Mouse (Mus musculus): ENCODE measurements around the gene Tnc. TPM values are rescaled to one million over a fixed set of nuclear protein-coding genes. Genes with fewer than 3 reads are reported as not detected.

Tnc gene
- polyA plus RNA-seq, 1 experiment from 2014 or later = 25.6 TPM

DNA sequence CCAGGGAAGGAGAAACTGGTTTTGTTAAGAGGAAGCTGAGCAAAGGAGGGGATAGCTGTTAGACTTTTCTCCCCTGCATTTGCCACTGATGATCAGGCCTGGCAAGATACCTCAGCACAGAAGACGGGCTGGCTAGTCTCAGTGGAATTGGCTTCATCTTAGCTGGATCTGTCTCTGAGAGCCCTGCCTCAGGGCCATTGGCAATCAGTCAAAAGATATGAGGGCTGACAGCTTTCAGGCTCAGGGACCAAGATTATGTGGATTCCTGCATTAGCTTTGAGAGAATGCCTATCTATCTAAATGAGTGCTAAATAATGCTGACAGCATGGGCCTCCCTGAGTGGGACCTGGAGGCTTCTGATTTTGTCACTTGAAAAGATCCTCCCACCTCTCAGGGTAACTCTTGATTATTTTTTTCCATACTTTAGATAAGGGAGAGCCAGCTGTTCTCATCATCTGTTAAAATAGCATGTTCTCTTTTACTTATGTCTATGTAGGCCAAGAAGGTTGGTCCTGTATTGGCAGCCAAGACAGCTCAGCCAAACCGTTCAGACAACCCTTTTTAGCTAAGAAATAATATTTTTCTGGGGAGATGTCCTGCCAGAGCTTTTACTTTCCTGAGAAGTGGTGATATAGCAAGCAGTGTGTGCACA, 53.2 kb downstream of the Tnc start:
- WGBS = 16% methylated on average over 2 of the region's 2 CpGs
- no peaks in the 10 kb centered on the region for H3K36me3 ChIP-seq
- no peak for ATAC-seq (ENCODE audit: insufficient number of reproducible peaks, low FRiP score)

DNA sequence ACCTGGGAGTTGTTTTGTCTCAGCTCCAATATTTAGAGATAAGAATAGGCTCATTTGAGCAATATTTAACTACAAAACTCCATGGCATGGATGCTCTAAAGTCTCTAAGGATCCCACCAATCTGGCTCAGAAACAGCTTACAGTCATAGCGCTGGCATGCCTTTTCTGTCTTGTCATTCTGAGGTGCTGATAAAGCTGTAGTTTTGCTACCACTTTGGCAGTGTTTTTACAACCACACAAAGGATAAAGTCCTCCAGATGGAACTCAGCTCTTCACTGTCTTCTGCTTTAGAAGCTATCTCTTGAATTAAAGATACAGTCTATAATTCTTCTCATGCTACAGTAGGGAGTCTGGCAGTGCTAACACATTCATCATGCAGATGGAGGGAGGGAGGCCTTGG, 56.6 kb downstream of the Tnc start:
- whole genome bisulfite sequencing = 57% methylated on average over 1 of the region's 1 CpGs

More for the DNA sequence above, 53.2 kb downstream of the Tnc start:
- Histone ChIP-seq H3K9me3 (replicated peaks) (no peaks in the 10 kb centered on the region), H3K4me3 (no peak overlapping the region), H3K4me1 (replicated peaks) (peaks cover 13% of the 10 kb centered on the region), H3K27me3 (replicated peaks) (no peaks in the 10 kb centered on the region), H3K27ac (ENCODE audit: poor library complexity, severe bottlenecking) (no peak overlapping the region), H3K9ac (no peak overlapping the region), H3K4me2 (no peak overlapping the region)

DNA sequence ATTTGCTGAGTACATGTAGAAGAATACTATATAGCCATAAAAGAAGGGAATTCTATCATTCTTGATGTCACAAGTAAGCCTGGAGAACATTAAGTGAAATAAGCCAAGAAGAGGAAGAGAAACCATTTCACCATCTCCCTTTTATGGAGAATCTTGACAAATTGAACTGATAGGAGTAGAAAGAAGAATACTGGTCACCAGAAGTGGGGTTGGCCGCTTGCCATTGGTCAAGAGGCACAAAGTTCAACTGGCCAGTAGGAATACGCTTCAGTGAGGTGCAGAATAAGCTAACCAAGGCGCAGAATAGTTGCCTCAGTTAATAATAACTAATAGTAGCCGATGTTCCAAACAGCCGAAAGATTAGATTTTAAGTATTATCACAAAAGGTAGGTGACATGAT, 58.7 kb downstream of the Tnc start:
- 89% methylated on average over 5 of the region's 5 CpGs for WGBS
- Histone ChIP-seq H3K4me3 (no peak overlapping the region), H3K9ac (no peak overlapping the region), H3K4me2 (no peak overlapping the region), H3K27ac (ENCODE audit: poor library complexity, severe bottlenecking) (no peak overlapping the region), H3K36me3 (no peaks in the 10 kb centered on the region), H3K9me3 (replicated peaks) (no peaks in the 10 kb centered on the region), H3K4me1 (replicated peaks) (0 out of 2 replicates have a peak, but pooled peaks cover 7% of the 10 kb centered on the region), H3K27me3 (replicated peaks) (no peaks in the 10 kb centered on the region)
- ATAC-seq (ENCODE audit: insufficient number of reproducible peaks, low FRiP score) = no peak

More for the DNA sequence above, 56.6 kb downstream of the Tnc start:
- no peak for ATAC-seq (ENCODE audit: insufficient number of reproducible peaks, low FRiP score)
- H3K9me3 ChIP-seq (replicated peaks) = no peaks in the 10 kb centered on the region
- peaks cover 17% of the 10 kb centered on the region for H3K4me1 ChIP-seq (replicated peaks)
- H3K4me3 ChIP-seq = no peak overlapping the region
- no peak overlapping the region for H3K9ac ChIP-seq
- H3K27ac ChIP-seq (ENCODE audit: poor library complexity, severe bottlenecking) = no peak overlapping the region
- H3K4me2 ChIP-seq = no peak overlapping the region
- H3K36me3 ChIP-seq = no peaks in the 10 kb centered on the region
- no peaks in the 10 kb centered on the region for H3K27me3 ChIP-seq (replicated peaks)

DNA sequence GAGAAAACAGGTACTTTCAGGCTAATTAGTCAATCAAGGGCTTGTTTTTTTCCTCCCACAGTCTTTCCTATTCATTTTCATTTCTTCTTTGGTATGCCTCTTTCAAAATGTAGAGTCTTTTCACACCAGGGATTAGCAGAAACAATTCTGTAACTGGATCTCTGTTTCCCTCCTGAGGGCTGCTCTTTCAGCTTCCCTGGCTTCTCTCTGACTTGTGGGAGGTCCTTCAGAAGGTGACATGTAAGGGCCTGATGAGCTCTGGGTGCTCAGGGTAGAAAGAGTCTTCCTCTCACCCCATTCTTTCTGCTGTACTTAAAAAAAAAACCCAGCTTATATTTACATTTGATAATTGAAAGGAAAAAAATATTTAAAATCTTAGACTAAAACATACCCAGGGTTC, 60.2 kb downstream of the Tnc start:
- no peak overlapping the region for H3K9ac ChIP-seq
- H3K27me3 ChIP-seq (replicated peaks) = no peaks in the 10 kb centered on the region
- no peaks in the 10 kb centered on the region for H3K36me3 ChIP-seq
- no peak for ATAC-seq (ENCODE audit: insufficient number of reproducible peaks, low FRiP score)
- H3K4me1 ChIP-seq (replicated peaks) = 0 out of 2 replicates have a peak, but pooled peaks cover 11% of the 10 kb centered on the region
- H3K9me3 ChIP-seq (replicated peaks) = no peaks in the 10 kb centered on the region
- no peak overlapping the region for H3K4me3 ChIP-seq
- H3K27ac ChIP-seq (ENCODE audit: poor library complexity, severe bottlenecking) = no peak overlapping the region
- no peak overlapping the region for H3K4me2 ChIP-seq

DNA sequence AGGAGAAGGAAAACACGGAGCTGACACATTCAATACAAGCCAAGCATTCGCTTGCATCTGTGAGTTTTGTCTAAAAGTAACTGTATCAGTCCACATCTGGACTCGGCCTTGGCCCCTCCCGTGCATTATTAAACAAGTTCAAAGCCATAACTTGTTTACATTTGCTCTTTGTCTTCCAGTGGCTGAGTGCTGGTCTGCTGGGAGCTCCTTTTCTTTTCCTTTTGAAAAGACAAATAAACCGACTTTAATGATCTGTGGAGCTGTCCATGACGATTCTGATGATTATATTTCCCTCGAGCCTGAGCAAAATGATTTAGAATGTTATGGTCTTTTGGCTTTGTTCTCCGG, 63.7 kb downstream of the Tnc start:
- no peak overlapping the region for H3K4me2 ChIP-seq
- WGBS = 66% methylated on average over 8 of the region's 8 CpGs
- H3K27me3 ChIP-seq (replicated peaks) = no peaks in the 10 kb centered on the region
- H3K27ac ChIP-seq (ENCODE audit: poor library complexity, severe bottlenecking) = no peak overlapping the region
- no peak overlapping the region for H3K9ac ChIP-seq
- H3K4me1 ChIP-seq (replicated peaks) = 0 out of 2 replicates have a peak, but pooled peaks cover 13% of the 10 kb centered on the region
- no peaks in the 10 kb centered on the region for H3K9me3 ChIP-seq (replicated peaks)
- H3K36me3 ChIP-seq = no peaks in the 10 kb centered on the region
- no peak overlapping the region for H3K4me3 ChIP-seq
- ATAC-seq (ENCODE audit: insufficient number of reproducible peaks, low FRiP score) = no peak

DNA sequence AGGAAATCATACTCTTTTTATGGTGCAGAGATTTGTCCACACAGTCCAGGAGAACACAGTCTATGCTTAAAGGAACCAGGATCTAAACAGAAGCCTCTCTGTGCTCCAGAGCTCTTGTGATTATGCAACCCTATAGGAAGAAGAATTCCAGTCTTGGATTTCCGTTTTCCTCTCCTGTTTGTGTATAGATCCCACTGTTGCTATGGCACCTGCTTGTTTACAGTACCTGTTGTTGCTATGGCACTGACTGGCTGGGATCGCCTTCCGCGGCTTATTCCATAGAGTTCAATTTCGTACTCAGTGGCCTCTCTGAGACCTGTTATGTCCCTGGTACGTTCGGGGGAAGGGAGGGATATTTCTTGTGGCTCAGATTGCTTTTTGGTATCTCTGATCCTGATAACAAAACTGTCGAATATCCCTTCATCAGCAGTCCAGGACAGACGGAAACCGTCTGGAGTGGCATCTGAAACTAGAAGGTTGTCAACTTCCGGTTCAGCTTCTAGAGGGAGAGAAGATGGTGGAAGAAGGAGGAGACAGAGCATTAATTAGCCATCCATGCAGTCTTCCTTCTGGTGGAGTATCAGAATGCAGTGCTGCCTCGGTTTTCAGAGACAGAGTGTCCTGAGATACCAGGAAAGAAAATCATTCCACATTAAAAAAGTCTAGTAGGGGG, 64.3 kb downstream of the Tnc start:
- H3K4me2 ChIP-seq = no peak overlapping the region
- H3K36me3 ChIP-seq = no peaks in the 10 kb centered on the region
- no peak for ATAC-seq (ENCODE audit: insufficient number of reproducible peaks, low FRiP score)
- no peaks in the 10 kb centered on the region for H3K9me3 ChIP-seq (replicated peaks)
- no peak overlapping the region for H3K9ac ChIP-seq
- 63% methylated on average over 12 of the region's 12 CpGs for WGBS
- H3K4me1 ChIP-seq (replicated peaks) = 0 out of 2 replicates have a peak, but pooled peaks cover 13% of the 10 kb centered on the region
- no peak overlapping the region for H3K4me3 ChIP-seq
- H3K27me3 ChIP-seq (replicated peaks) = no peaks in the 10 kb centered on the region
- no peak overlapping the region for H3K27ac ChIP-seq (ENCODE audit: poor library complexity, severe bottlenecking)

DNA sequence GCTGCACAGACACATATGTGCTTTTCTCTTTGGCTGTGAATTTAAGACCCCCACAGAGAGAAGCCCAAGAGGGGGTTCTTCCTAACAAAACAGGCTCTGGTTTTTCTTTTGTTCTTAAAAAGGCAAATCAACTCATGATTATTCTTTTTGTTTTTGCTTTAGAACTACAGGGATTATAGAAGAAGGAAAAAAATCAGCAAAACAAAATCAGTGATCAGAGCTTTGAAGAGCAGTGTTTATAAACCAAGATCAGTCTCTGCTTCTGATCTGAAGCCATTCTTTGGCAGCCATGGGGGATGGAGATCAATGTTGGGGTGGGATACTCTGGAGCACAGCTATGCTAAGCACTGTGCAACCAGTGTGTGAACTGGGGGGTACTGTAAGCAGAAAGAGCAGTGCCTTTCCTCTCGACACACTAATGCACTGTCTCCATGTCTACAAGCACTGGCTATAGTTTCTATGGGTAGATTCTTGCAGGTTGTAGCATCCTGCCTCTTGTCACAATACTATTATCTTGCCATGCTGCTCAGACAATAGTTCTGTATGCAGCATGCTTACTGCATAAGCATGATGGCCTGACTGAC, 66.5 kb downstream of the Tnc start:
- H3K36me3 ChIP-seq = no peaks in the 10 kb centered on the region
- H3K9ac ChIP-seq = no peak overlapping the region
- no peak overlapping the region for H3K4me3 ChIP-seq
- H3K4me2 ChIP-seq = no peak overlapping the region
- no peaks in the 10 kb centered on the region for H3K27me3 ChIP-seq (replicated peaks)
- whole genome bisulfite sequencing = 67% methylated on average over 1 of the region's 1 CpGs
- H3K4me1 ChIP-seq (replicated peaks) = 0 out of 2 replicates have a peak, but pooled peaks cover 9% of the 10 kb centered on the region
- ATAC-seq (ENCODE audit: insufficient number of reproducible peaks, low FRiP score) = no peak
- no peak overlapping the region for H3K27ac ChIP-seq (ENCODE audit: poor library complexity, severe bottlenecking)
- H3K9me3 ChIP-seq (replicated peaks) = no peaks in the 10 kb centered on the region

DNA sequence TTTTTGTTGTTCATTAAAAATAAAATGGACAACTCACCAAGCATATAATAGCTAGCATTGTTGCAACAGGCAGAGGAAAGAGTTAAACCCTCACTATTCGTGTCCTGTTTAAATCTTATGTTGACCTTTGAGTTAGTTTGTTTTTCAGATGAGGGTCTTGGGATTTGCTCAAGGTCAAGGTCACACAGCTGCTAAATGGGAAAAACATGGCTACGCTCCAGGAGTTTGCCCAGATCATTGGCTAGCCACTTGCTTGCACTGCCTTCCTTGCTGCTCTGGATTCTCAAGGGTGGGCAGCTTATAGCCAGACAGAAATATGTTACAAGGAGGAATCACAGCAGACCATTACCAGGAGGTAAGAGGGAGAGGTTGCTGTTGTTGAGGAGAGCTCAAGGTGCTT, 67.2 kb downstream of the Tnc start:
- 47% methylated on average over 2 of the region's 2 CpGs for WGBS
- no peak overlapping the region for H3K27ac ChIP-seq (ENCODE audit: poor library complexity, severe bottlenecking)

DNA sequence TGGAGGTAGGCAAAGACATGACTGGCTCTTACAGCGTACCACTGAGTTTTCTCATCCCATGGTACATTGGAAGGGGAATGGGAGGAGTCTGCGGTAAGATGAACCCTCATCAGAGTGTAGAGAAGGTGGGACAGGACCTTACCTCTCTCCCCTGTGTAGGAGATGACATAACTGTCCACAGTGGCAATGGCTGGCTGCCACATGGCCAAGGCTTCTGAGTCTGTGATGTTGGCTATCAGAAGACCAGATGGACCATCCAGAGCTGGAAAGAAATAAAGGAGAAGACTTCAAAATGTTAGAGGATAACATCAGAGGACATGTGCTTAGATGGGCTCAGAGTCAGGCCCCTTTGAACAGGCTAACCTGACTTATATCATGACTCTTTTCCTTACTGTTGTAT, 74.3 kb downstream of the Tnc start:
- H3K36me3 ChIP-seq = no peaks in the 10 kb centered on the region
- 78% methylated on average over 2 of the region's 2 CpGs for WGBS

More for the DNA sequence above, 67.2 kb downstream of the Tnc start:
- Histone ChIP-seq H3K9ac (no peak overlapping the region), H3K4me2 (no peak overlapping the region), H3K36me3 (no peaks in the 10 kb centered on the region), H3K4me3 (no peak overlapping the region), H3K27me3 (replicated peaks) (no peaks in the 10 kb centered on the region), H3K9me3 (replicated peaks) (no peaks in the 10 kb centered on the region), H3K4me1 (replicated peaks) (0 out of 2 replicates have a peak, but pooled peaks cover 9% of the 10 kb centered on the region)
- ATAC-seq (ENCODE audit: insufficient number of reproducible peaks, low FRiP score) = no peak

DNA sequence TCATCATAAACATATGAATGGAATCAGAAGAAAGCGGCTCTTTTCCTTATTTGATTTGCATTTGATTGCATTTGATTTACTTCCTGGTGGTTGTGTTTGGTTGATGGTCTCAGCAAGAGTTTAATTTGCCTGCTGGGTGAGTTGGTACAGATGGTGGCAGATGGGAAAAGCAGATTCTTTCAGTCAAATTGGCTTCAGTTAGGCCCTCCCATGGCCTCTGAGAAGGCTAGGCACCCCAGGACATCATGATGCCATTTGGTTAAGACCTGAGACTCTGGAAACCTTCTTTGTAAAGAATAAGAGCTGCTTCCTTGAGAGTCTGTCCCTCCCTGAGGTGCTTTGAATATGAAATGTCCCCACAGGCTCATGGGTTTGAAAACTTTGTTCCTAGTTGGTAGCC, 75.1 kb downstream of the Tnc start:
- Histone ChIP-seq H3K4me3 (no peak overlapping the region), H3K36me3 (no peaks in the 10 kb centered on the region), H3K9me3 (replicated peaks) (no peaks in the 10 kb centered on the region), H3K4me2 (no peak overlapping the region), H3K4me1 (replicated peaks) (no peaks in the 10 kb centered on the region), H3K9ac (no peak overlapping the region), H3K27me3 (replicated peaks) (no peaks in the 10 kb centered on the region), H3K27ac (ENCODE audit: poor library complexity, severe bottlenecking) (no peak overlapping the region)
- ATAC-seq (ENCODE audit: insufficient number of reproducible peaks, low FRiP score) = no peak
- 65% methylated on average over 1 of the region's 1 CpGs for WGBS

More for the DNA sequence above, 74.3 kb downstream of the Tnc start:
- H3K9me3 ChIP-seq (replicated peaks) = no peaks in the 10 kb centered on the region
- no peaks in the 10 kb centered on the region for H3K4me1 ChIP-seq (replicated peaks)
- H3K9ac ChIP-seq = no peak overlapping the region
- H3K4me3 ChIP-seq = no peak overlapping the region
- ATAC-seq (ENCODE audit: insufficient number of reproducible peaks, low FRiP score) = no peak
- H3K27me3 ChIP-seq (replicated peaks) = no peaks in the 10 kb centered on the region
- no peak overlapping the region for H3K27ac ChIP-seq (ENCODE audit: poor library complexity, severe bottlenecking)
- no peak overlapping the region for H3K4me2 ChIP-seq

DNA sequence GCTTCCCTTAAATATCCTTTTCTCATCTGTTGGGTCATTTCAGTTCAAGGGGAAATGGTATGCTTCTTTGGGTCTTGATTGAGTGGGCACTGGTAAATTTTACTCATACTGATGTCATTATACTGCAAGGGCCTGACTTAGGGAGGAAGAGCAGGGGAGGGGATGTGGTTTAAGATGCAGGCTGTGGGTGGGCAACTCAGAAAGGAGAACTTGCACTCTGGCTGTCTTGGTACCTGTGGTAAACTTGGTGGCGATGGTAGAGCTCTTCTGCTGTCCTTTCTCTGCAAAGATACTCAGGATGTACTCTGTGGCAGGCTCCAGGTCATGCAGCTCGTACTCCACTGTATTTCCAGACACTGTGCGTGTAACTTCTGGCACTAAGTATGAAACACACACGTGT, 75.9 kb downstream of the Tnc start:
- ATAC-seq (ENCODE audit: insufficient number of reproducible peaks, low FRiP score) = no peak

More for the DNA sequence above, 75.9 kb downstream of the Tnc start:
- no peak overlapping the region for H3K4me3 ChIP-seq
- no peaks in the 10 kb centered on the region; the same call in 1 of the 2 replicates for H3K36me3 ChIP-seq
- H3K9me3 ChIP-seq (replicated peaks) = no peaks in the 10 kb centered on the region
- H3K4me2 ChIP-seq = no peak overlapping the region
- no peaks in the 10 kb centered on the region for H3K27me3 ChIP-seq (replicated peaks)
- no peak overlapping the region for H3K27ac ChIP-seq (ENCODE audit: poor library complexity, severe bottlenecking)
- WGBS = 81% methylated on average over 4 of the region's 4 CpGs
- no peaks in the 10 kb centered on the region for H3K4me1 ChIP-seq (replicated peaks)
- H3K9ac ChIP-seq = no peak overlapping the region

Measured in heart, embryonic 12.5 days (tissue).